Mouse (Mus musculus): ENCODE results near the gene Hsp90ab1. TPM values are rescaled to one million over a fixed set of nuclear protein-coding genes. Genes with fewer than 3 reads are reported as not detected.

Gene Hsp90ab1
- polyA plus RNA-seq, 1 experiment from 2014 or later = 1,787 TPM

- H3K4me2 ChIP-seq (ENCODE audit: low read depth, low read length, severe bottlenecking) = no peak overlapping the region
- 74% methylated on average over 18 of the region's 18 CpGs for WGBS
Measured at GRCm38 (mm10) chr17:45566360-45567161, 6.5 kb downstream of the Hsp90ab1 start.

GRCm38 (mm10) chr17:45566031-45566359, 7.1 kb downstream of the Hsp90ab1 start:
- Histone ChIP-seq H3K27me3 (ENCODE audit: control insufficient read depth, insufficient read depth, low read length) (no peaks in the 10 kb centered on the region), H3K4me1 (replicated peaks; ENCODE audit: control insufficient read depth, insufficient read depth, low read length) (peaks cover 10% of the 10 kb centered on the region; the same call in 1 of the 2 replicates), H3K9me3 (ENCODE audit: control insufficient read depth, low read length) (no peaks in the 10 kb centered on the region), H3K4me2 (ENCODE audit: low read depth, low read length, severe bottlenecking) (no peak overlapping the region), H3K4me3 (ENCODE audit: low read depth, low read length) (no peak overlapping the region), H3K27ac (ENCODE audit: low read depth, low read length) (no peak overlapping the region), H3K9ac (ENCODE audit: low read length) (no peak overlapping the region), H3K36me3 (ENCODE audit: control insufficient read depth, insufficient read depth, low read length) (peaks cover 39% of the 10 kb centered on the region)
- WGBS = 96% methylated on average over 1 of the region's 1 CpGs
- ATAC-seq (replicated peaks; ENCODE audit: low FRiP score) = no peak
- no peak for DNase-seq (ENCODE audit: low spot score)

More at GRCm38 (mm10) chr17:45566360-45567161, 6.5 kb downstream of the Hsp90ab1 start:
- Histone ChIP-seq H3K27me3 (ENCODE audit: control insufficient read depth, insufficient read depth, low read length) (no peaks in the 10 kb centered on the region), H3K4me3 (ENCODE audit: low read depth, low read length) (no peak overlapping the region), H3K27ac (ENCODE audit: low read depth, low read length) (no peak overlapping the region), H3K36me3 (ENCODE audit: control insufficient read depth, insufficient read depth, low read length) (peaks cover 44% of the 10 kb centered on the region), H3K9ac (ENCODE audit: low read length) (no peak overlapping the region), H3K4me1 (replicated peaks; ENCODE audit: control insufficient read depth, insufficient read depth, low read length) (peaks cover 10% of the 10 kb centered on the region; the same call in 1 of the 2 replicates), H3K9me3 (ENCODE audit: control insufficient read depth, low read length) (no peaks in the 10 kb centered on the region)
- no peak for ATAC-seq (replicated peaks; ENCODE audit: low FRiP score)
- no peak for DNase-seq (ENCODE audit: low spot score)

GRCm38 (mm10) chr17:45565103-45565502, 8.0 kb downstream of the Hsp90ab1 start:
- peak overlapping the region; percentile 86 for H3K4me3 ChIP-seq (ENCODE audit: low read depth, low read length)
- DNase-seq (ENCODE audit: low spot score) (no peak), ATAC-seq (replicated peaks; ENCODE audit: low FRiP score) (no peak)
- peak overlapping the region; percentile 89 for H3K9ac ChIP-seq (ENCODE audit: low read length)
- no peaks in the 10 kb centered on the region for H3K9me3 ChIP-seq (ENCODE audit: control insufficient read depth, low read length)
- H3K27me3 ChIP-seq (ENCODE audit: control insufficient read depth, insufficient read depth, low read length) = no peaks in the 10 kb centered on the region
- H3K4me2 ChIP-seq (ENCODE audit: low read depth, low read length, severe bottlenecking) = peak overlapping the region; percentile 93
- peaks cover 10% of the 10 kb centered on the region; the same call in 1 of the 2 replicates for H3K4me1 ChIP-seq (replicated peaks; ENCODE audit: control insufficient read depth, insufficient read depth, low read length)
- WGBS = 93% methylated on average over 11 of the region's 11 CpGs
- H3K36me3 ChIP-seq (ENCODE audit: control insufficient read depth, insufficient read depth, low read length) = peaks cover 32% of the 10 kb centered on the region
- H3K27ac ChIP-seq (ENCODE audit: low read depth, low read length) = no peak overlapping the region

- H3K9me3 ChIP-seq (ENCODE audit: control insufficient read depth, low read length) = no peaks in the 10 kb centered on the region
- H3K36me3 ChIP-seq (ENCODE audit: control insufficient read depth, insufficient read depth, low read length) = peaks cover 28% of the 10 kb centered on the region
- H3K27ac ChIP-seq (ENCODE audit: low read depth, low read length) = peak overlapping the region; percentile 84
- WGBS = 11% methylated on average over 18 of the region's 18 CpGs
- peaks cover 10% of the 10 kb centered on the region; the same call in 1 of the 2 replicates for H3K4me1 ChIP-seq (replicated peaks; ENCODE audit: control insufficient read depth, insufficient read depth, low read length)
- H3K4me2 ChIP-seq (ENCODE audit: low read depth, low read length, severe bottlenecking) = peak overlapping the region; percentile 93
- DNase-seq (ENCODE audit: low spot score) = peak; percentile 74
- H3K4me3 ChIP-seq (ENCODE audit: low read depth, low read length) = peak overlapping the region; percentile 86
- no peaks in the 10 kb centered on the region for H3K27me3 ChIP-seq (ENCODE audit: control insufficient read depth, insufficient read depth, low read length)
- ATAC-seq (replicated peaks; ENCODE audit: low FRiP score) = 0 out of 2 replicates have a peak, but pooled peaks have one; percentile 1
- H3K9ac ChIP-seq (ENCODE audit: low read length) = peak overlapping the region; percentile 89
Measured at GRCm38 (mm10) chr17:45564531-45565084, 8.5 kb downstream of the Hsp90ab1 start.

- Histone ChIP-seq H3K9me3 (ENCODE audit: control insufficient read depth, low read length) (no peaks in the 10 kb centered on the region), H3K36me3 (ENCODE audit: control insufficient read depth, insufficient read depth, low read length) (peaks cover 21% of the 10 kb centered on the region), H3K4me1 (replicated peaks; ENCODE audit: control insufficient read depth, insufficient read depth, low read length) (peaks cover 8% of the 10 kb centered on the region; the same call in 1 of the 2 replicates), H3K27ac (ENCODE audit: low read depth, low read length) (peak within 1 kb of the TSS; percentile 84), H3K4me3 (ENCODE audit: low read depth, low read length) (peak within 1 kb of the TSS; percentile 86), H3K9ac (ENCODE audit: low read length) (peak within 1 kb of the TSS; percentile 89), H3K27me3 (ENCODE audit: control insufficient read depth, insufficient read depth, low read length) (no peaks in the 10 kb centered on the region), H3K4me2 (ENCODE audit: low read depth, low read length, severe bottlenecking) (peak within 1 kb of the TSS; percentile 93)
- ATAC-seq (replicated peaks; ENCODE audit: low FRiP score) = peak; percentile 87
- under 1% methylated on average over 59 of the region's 61 CpGs for WGBS
- DNase-seq (ENCODE audit: low spot score) = peak; percentile 97
Measured at GRCm38 (mm10) chr17:45563655-45564530, 9.2 kb downstream of the Hsp90ab1 start, which contains the start of gene Slc35b2. Gene Slc35b2, plus strand, starts transcription at chr17:45563874.

- WGBS = 84% methylated on average over 12 of the region's 12 CpGs
- H3K9me3 ChIP-seq (ENCODE audit: control insufficient read depth, low read length) = no peaks in the 10 kb centered on the region
- no peak overlapping the region for H3K27ac ChIP-seq (ENCODE audit: low read depth, low read length)
- no peak overlapping the region for H3K4me2 ChIP-seq (ENCODE audit: low read depth, low read length, severe bottlenecking)
- peaks cover 14% of the 10 kb centered on the region for H3K36me3 ChIP-seq (ENCODE audit: control insufficient read depth, insufficient read depth, low read length)
- H3K9ac ChIP-seq (ENCODE audit: low read length) = no peak overlapping the region
- no peak for DNase-seq (ENCODE audit: low spot score)
- H3K27me3 ChIP-seq (ENCODE audit: control insufficient read depth, insufficient read depth, low read length) = no peaks in the 10 kb centered on the region
- H3K4me1 ChIP-seq (replicated peaks; ENCODE audit: control insufficient read depth, insufficient read depth, low read length) = peaks cover 8% of the 10 kb centered on the region; the same call in 1 of the 2 replicates
- no peak overlapping the region; the same call in 1 of the 2 replicates for H3K4me3 ChIP-seq (ENCODE audit: low read depth, low read length)
- ATAC-seq (replicated peaks; ENCODE audit: low FRiP score) = no peak
Measured at GRCm38 (mm10) chr17:45563216-45563615, 9.9 kb downstream of the Hsp90ab1 start.

- H3K4me2 ChIP-seq (ENCODE audit: low read depth, low read length, severe bottlenecking) = no peak overlapping the region
- H3K9ac ChIP-seq (ENCODE audit: low read length) = no peak overlapping the region
- peaks cover 8% of the 10 kb centered on the region for H3K4me1 ChIP-seq (replicated peaks; ENCODE audit: control insufficient read depth, insufficient read depth, low read length)
- H3K4me3 ChIP-seq (ENCODE audit: low read depth, low read length) = no peak overlapping the region
- H3K27me3 ChIP-seq (ENCODE audit: control insufficient read depth, insufficient read depth, low read length) = peaks cover 4% of the 10 kb centered on the region; the same call in 1 of the 2 replicates
- no peaks in the 10 kb centered on the region for H3K9me3 ChIP-seq (ENCODE audit: control insufficient read depth, low read length)
- ATAC-seq (replicated peaks; ENCODE audit: low FRiP score) (no peak), DNase-seq (ENCODE audit: low spot score) (no peak)
- H3K27ac ChIP-seq (ENCODE audit: low read depth, low read length) = no peak overlapping the region
- no peaks in the 10 kb centered on the region for H3K36me3 ChIP-seq (ENCODE audit: control insufficient read depth, insufficient read depth, low read length)
- 90% methylated on average over 15 of the region's 15 CpGs for WGBS
Measured at GRCm38 (mm10) chr17:45559732-45560525, 13.1 kb downstream of the Hsp90ab1 start.

All from forebrain, embryonic 11.5 days (tissue).